Mouse (Mus musculus): ENCODE data around the gene Rad51b. TPM values are rescaled to one million over a fixed set of nuclear protein-coding genes. Genes with fewer than 3 reads are reported as not detected.
A peak's percentile ranks its signal among the peaks of the same experiment; 100 is the strongest.

The Rad51b gene
- polyA plus RNA-seq (2014; fragmentation: Nextera tagmentation; extraction: Ambion mirVana): 4.9 and 6.5 TPM in 2 replicates

DNA sequence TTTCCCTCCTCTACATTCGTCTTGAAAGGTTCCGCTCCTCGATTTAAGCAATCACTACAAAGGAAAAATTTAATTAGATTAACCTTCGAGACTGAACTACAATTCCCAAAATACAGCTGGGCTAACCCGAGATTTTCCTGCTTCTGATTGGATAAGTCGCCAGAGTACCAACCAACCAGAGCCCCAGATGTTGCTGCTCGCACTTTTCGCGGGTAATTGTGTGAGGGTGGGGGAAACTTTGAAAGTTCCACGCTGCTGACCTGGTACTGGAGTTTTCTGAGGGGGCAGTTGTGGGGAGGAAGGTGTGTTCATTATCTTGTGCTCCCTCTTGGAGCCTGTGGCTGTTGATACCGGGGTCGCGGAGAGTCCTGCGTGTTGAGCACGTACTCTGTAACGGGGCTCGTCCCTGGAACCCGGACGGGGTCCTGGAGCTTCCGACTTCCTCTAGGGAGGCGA is at the start of gene Rad51b:
Gene Rad51b (plus strand): TSS at position 162 of the 456 bp plus-strand sequence.
- Histone ChIP-seq H3K27me3 (ENCODE audit: control insufficient read depth, insufficient read depth, low read length) (no peaks in the 10 kb centered on the region), H3K36me3 (ENCODE audit: control insufficient read depth, insufficient read depth, low read length) (no peaks in the 10 kb centered on the region), H3K9ac (ENCODE audit: low read depth, low read length) (peak within 1 kb of the TSS; percentile 65), H3K4me1 (replicated peaks; ENCODE audit: control insufficient read depth, insufficient read depth, low read length) (no peaks in the 10 kb centered on the region), H3K4me3 (ENCODE audit: low read depth, low read length) (peak within 1 kb of the TSS; percentile 64), H3K9me3 (ENCODE audit: control insufficient read depth, low read length) (no peaks in the 10 kb centered on the region), H3K4me2 (replicated peaks; ENCODE audit: low read depth, low read length) (peak within 1 kb of the TSS; percentile 65), H3K27ac (ENCODE audit: low read depth, low read length) (no peak within 1 kb of the TSS)
- ATAC-seq (ENCODE audit: low FRiP score): peak; percentile 81
- WGBS: under 1% methylated on average over 21 of the region's 21 CpGs
- peak; percentile 84 for DNase-seq (ENCODE audit: low spot score)

DNA sequence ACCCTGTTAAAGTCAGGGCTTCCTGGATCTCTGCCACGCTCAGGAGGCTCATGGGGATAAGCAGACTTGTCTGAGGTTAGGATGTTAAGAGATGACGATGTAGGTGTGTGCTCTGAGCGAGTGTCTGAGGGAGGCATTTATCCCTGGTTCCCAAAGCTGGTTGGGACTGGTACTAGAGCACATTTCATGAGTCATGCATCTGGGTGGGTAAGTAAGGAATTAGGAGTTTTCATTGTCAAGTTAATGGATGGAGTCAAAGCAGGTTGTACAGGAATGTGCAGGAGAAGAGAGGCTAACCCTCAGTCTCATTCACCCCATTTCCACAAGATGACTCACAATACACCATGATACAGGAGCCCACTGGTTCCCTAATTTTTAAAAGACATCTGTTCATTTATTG is 49.0 kb upstream of the Rad51b start:
- H3K9me3 ChIP-seq (ENCODE audit: control insufficient read depth, low read length): no peaks in the 10 kb centered on the region
- H3K9ac ChIP-seq (ENCODE audit: low read depth, low read length): no peak overlapping the region
- 93% methylated on average over 3 of the region's 3 CpGs for WGBS
- no peaks in the 10 kb centered on the region for H3K27me3 ChIP-seq (ENCODE audit: control insufficient read depth, insufficient read depth, low read length)
- no peak overlapping the region for H3K27ac ChIP-seq (ENCODE audit: low read depth, low read length)
- H3K4me3 ChIP-seq (ENCODE audit: low read depth, low read length): no peak overlapping the region
- H3K4me1 ChIP-seq (replicated peaks; ENCODE audit: control insufficient read depth, insufficient read depth, low read length): no peaks in the 10 kb centered on the region
- H3K36me3 ChIP-seq (ENCODE audit: control insufficient read depth, insufficient read depth, low read length): peaks cover 12% of the 10 kb centered on the region; the same call in 1 of the 2 replicates
- no peak overlapping the region for H3K4me2 ChIP-seq (replicated peaks; ENCODE audit: low read depth, low read length)
- DNase-seq (ENCODE audit: low spot score) (no peak), ATAC-seq (ENCODE audit: low FRiP score) (no peak)

DNA sequence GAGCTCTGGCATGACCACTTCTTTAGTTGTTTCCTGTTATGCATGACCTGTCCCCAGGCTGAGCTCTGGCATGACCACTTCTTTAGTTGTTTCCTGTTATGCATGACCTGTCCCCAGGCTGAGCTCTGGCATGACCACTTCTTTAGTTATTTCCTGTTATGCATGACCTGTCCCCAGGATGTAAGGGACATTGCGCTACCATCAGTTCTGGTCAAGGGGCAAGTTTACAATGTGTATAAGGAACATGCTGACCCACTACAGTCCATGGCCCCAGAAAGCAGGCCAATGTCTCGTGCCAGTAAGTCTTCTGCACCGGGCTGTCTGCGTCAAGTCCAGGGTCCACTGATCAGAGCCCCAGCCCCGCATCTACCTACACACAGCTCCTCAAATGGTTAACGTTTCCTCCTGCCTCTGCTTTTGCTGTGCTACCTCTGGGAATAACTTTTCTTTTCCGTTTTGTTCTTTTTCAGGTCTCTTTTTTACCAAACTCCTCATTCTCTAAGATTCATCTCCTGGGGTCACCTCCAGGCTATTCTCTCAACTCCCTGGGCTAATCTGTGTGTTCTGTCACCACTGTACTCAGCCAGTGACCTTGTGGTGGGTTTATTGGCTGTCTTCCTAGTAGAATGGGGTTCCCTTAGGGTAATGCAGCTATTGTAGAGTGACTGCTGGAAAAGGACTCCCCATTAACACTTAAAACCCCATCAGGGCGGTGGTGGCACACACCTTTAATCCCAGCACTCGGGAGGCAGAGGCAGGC is 43.6 kb upstream of the Rad51b start:
- H3K9ac ChIP-seq (ENCODE audit: low read depth, low read length): no peak overlapping the region
- no peaks in the 10 kb centered on the region for H3K4me1 ChIP-seq (replicated peaks; ENCODE audit: control insufficient read depth, insufficient read depth, low read length)
- WGBS: 89% methylated on average over 9 of the region's 9 CpGs
- ATAC-seq (ENCODE audit: low FRiP score) (no peak), DNase-seq (ENCODE audit: low spot score) (no peak)
- H3K27me3 ChIP-seq (ENCODE audit: control insufficient read depth, insufficient read depth, low read length): no peaks in the 10 kb centered on the region
- H3K4me3 ChIP-seq (ENCODE audit: low read depth, low read length): no peak overlapping the region
- H3K4me2 ChIP-seq (replicated peaks; ENCODE audit: low read depth, low read length): no peak overlapping the region
- no peaks in the 10 kb centered on the region for H3K9me3 ChIP-seq (ENCODE audit: control insufficient read depth, low read length)
- 0 out of 2 replicates have a peak, but pooled peaks cover 6% of the 10 kb centered on the region for H3K36me3 ChIP-seq (ENCODE audit: control insufficient read depth, insufficient read depth, low read length)
- H3K27ac ChIP-seq (ENCODE audit: low read depth, low read length): no peak overlapping the region

DNA sequence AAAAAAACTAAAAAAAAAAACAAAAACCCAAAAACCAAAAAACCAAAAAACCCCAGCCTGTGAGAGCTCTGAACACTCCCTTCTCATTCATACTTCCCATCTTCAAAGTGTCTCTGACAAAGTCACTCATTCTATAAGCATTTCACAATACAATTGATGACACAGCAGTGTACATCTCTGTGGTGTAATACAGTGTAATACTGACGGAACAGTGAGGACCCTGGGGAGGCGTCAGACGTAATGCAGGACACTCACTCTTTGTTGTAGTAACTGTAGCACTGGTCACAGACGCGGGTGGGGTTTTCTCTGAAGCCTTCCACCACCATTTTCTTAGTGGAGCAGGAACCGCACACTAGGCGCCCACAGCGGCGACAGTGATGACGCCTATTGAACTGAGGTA is 42.1 kb upstream of the Rad51b start:
- Histone ChIP-seq H3K9me3 (ENCODE audit: control insufficient read depth, low read length) (no peaks in the 10 kb centered on the region), H3K27me3 (ENCODE audit: control insufficient read depth, insufficient read depth, low read length) (no peaks in the 10 kb centered on the region), H3K36me3 (ENCODE audit: control insufficient read depth, insufficient read depth, low read length) (0 out of 2 replicates have a peak, but pooled peaks cover 4% of the 10 kb centered on the region), H3K4me2 (replicated peaks; ENCODE audit: low read depth, low read length) (no peak overlapping the region), H3K4me1 (replicated peaks; ENCODE audit: control insufficient read depth, insufficient read depth, low read length) (no peaks in the 10 kb centered on the region), H3K4me3 (ENCODE audit: low read depth, low read length) (no peak overlapping the region), H3K9ac (ENCODE audit: low read depth, low read length) (no peak overlapping the region), H3K27ac (ENCODE audit: low read depth, low read length) (no peak overlapping the region)
- DNase-seq (ENCODE audit: low spot score) (no peak), ATAC-seq (ENCODE audit: low FRiP score) (no peak)
- WGBS: 94% methylated on average over 10 of the region's 10 CpGs

DNA sequence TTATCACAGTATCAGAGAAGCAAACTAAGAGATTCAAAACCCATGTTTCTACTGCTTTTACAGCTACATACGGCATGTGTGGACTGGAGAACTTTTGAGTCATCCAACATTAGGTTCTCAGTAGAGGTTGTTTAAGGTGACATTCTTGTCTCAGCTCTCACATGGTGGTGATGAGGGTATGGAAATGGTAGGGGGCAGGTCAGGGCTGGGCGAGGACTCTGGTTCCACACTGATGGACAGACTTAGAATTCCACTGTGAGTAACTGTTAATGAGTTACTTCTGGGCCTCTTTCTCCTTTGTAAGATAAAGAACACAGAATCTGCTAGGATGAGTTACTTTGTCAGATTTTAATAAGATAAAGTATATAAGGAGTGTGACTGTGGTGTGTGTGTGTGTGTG is 36.9 kb upstream of the Rad51b start:
- Histone ChIP-seq H3K4me2 (replicated peaks; ENCODE audit: low read depth, low read length) (no peak overlapping the region), H3K27ac (ENCODE audit: low read depth, low read length) (no peak overlapping the region), H3K9ac (ENCODE audit: low read depth, low read length) (no peak overlapping the region), H3K4me1 (replicated peaks; ENCODE audit: control insufficient read depth, insufficient read depth, low read length) (no peaks in the 10 kb centered on the region), H3K9me3 (ENCODE audit: control insufficient read depth, low read length) (no peaks in the 10 kb centered on the region), H3K27me3 (ENCODE audit: control insufficient read depth, insufficient read depth, low read length) (no peaks in the 10 kb centered on the region), H3K4me3 (ENCODE audit: low read depth, low read length) (no peak overlapping the region), H3K36me3 (ENCODE audit: control insufficient read depth, insufficient read depth, low read length) (0 out of 2 replicates have a peak, but pooled peaks cover 11% of the 10 kb centered on the region)
- no peak for DNase-seq (ENCODE audit: low spot score)
- ATAC-seq (ENCODE audit: low FRiP score): no peak
- WGBS: 86% methylated on average over 2 of the region's 2 CpGs

DNA sequence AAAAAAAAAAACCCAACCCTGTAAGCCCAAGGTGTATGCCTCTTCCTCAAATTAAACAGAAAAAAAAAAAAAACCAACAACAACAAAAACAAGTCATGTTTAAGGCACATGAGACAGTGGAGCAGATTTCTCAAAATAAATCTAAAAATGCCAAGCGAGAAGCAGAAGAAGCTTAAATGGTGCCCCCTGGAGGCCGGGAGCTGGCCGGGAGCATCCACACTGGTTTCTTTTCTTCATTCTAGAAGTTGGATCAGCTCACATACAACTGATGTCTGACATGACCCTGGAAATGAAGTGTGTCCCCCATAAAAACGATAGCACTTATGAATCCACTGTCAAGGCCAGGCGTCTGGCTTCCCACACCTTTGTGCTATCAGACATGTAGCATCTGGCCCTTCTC is 36.0 kb upstream of the Rad51b start:
- Histone ChIP-seq H3K27me3 (ENCODE audit: control insufficient read depth, insufficient read depth, low read length) (no peaks in the 10 kb centered on the region), H3K36me3 (ENCODE audit: control insufficient read depth, insufficient read depth, low read length) (peaks cover 12% of the 10 kb centered on the region; the same call in 1 of the 2 replicates), H3K9ac (ENCODE audit: low read depth, low read length) (no peak overlapping the region), H3K4me3 (ENCODE audit: low read depth, low read length) (no peak overlapping the region), H3K4me1 (replicated peaks; ENCODE audit: control insufficient read depth, insufficient read depth, low read length) (no peaks in the 10 kb centered on the region), H3K9me3 (ENCODE audit: control insufficient read depth, low read length) (no peaks in the 10 kb centered on the region), H3K27ac (ENCODE audit: low read depth, low read length) (no peak overlapping the region), H3K4me2 (replicated peaks; ENCODE audit: low read depth, low read length) (no peak overlapping the region)
- WGBS: 55% methylated on average over 5 of the region's 5 CpGs
- no peak for ATAC-seq (ENCODE audit: low FRiP score)
- peak; percentile 57 for DNase-seq (ENCODE audit: low spot score)

DNA sequence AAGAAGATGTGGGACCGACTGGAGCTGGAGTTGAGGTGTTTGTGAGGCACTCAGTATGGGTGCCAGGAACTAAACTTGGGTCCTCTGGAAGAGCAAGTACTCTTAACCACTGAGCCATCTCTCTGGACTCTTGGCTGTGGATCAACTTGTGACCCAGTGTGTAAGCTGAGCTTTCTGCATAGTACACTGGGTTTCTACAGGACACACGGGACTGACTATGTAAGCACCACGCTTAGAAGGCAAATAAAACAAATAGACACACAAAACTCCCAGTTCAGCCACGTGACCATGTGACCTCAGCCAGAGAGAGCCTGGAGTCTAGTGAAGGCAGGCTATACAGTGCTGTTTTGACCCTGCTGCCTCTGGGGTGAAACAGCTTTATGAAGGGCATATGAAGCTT is 24.5 kb upstream of the Rad51b start:
- no peak overlapping the region for H3K4me3 ChIP-seq (ENCODE audit: low read depth, low read length)
- peaks cover 11% of the 10 kb centered on the region for H3K36me3 ChIP-seq (ENCODE audit: control insufficient read depth, insufficient read depth, low read length)
- no peak for ATAC-seq (ENCODE audit: low FRiP score)
- H3K4me1 ChIP-seq (replicated peaks; ENCODE audit: control insufficient read depth, insufficient read depth, low read length): no peaks in the 10 kb centered on the region
- no peak overlapping the region for H3K27ac ChIP-seq (ENCODE audit: low read depth, low read length)
- no peak overlapping the region for H3K9ac ChIP-seq (ENCODE audit: low read depth, low read length)
- H3K9me3 ChIP-seq (ENCODE audit: control insufficient read depth, low read length): no peaks in the 10 kb centered on the region
- no peak for DNase-seq (ENCODE audit: low spot score)
- H3K4me2 ChIP-seq (replicated peaks; ENCODE audit: low read depth, low read length): no peak overlapping the region
- no peaks in the 10 kb centered on the region for H3K27me3 ChIP-seq (ENCODE audit: control insufficient read depth, insufficient read depth, low read length)
- WGBS: 90% methylated on average over 4 of the region's 4 CpGs

DNA sequence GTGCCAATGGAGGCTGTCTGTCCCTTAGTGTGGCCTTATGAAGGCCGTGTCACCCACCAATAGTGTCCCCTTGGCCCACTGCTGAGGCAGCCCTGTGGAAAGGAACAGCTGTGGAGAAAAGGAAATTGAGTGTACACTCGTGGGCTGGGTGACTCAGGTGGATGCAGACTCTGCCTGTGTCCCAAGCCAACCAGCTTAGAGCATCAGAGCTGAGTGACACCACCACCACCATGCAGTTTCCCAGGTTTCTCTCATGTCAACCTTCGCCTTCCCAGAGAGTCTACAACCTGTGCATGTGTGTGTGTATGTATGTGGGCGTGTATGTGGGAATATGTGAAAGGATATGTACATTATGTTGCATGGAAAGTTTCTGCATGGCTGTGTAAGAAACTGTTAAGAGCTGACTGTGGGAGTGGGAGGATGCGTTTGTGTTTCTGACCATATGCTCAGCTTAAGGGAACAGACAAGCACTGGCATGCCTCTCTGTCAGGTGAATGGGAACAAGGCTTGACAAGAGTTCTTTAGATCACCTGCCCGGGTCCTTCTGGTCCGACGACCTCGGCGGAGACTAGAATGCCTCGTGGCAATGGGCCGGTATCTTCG is 17.5 kb upstream of the Rad51b start:
- peaks cover 10% of the 10 kb centered on the region for H3K36me3 ChIP-seq (ENCODE audit: control insufficient read depth, insufficient read depth, low read length)
- no peak overlapping the region for H3K9ac ChIP-seq (ENCODE audit: low read depth, low read length)
- no peak overlapping the region for H3K4me3 ChIP-seq (ENCODE audit: low read depth, low read length)
- ATAC-seq (ENCODE audit: low FRiP score) (no peak), DNase-seq (ENCODE audit: low spot score) (no peak)
- no peaks in the 10 kb centered on the region for H3K4me1 ChIP-seq (replicated peaks; ENCODE audit: control insufficient read depth, insufficient read depth, low read length)
- H3K4me2 ChIP-seq (replicated peaks; ENCODE audit: low read depth, low read length): no peak overlapping the region
- WGBS: 90% methylated on average over 13 of the region's 13 CpGs
- H3K27me3 ChIP-seq (ENCODE audit: control insufficient read depth, insufficient read depth, low read length): no peaks in the 10 kb centered on the region
- no peak overlapping the region for H3K27ac ChIP-seq (ENCODE audit: low read depth, low read length)
- H3K9me3 ChIP-seq (ENCODE audit: control insufficient read depth, low read length): no peaks in the 10 kb centered on the region

DNA sequence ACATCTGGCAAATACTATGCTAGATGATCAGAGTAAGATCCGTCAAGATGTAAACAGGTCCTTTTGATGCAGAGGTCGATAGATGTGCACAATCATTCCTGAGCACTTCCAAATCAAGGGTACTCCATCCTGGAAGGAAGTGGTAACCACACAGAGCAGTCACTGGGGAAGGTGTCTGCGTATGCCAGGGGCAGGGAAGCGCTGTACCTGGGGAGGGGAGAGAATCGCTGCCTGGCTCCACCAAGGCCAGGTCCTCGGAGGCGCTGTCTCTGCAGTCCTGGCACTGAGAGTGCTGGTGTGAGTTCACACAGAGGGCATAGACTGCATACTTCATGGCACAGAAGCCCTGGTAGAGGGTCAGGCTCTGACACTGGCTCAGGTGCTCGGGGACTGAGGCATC is 14.5 kb upstream of the Rad51b start:
- ATAC-seq (ENCODE audit: low FRiP score) (no peak), DNase-seq (ENCODE audit: low spot score) (no peak)
- WGBS: 90% methylated on average over 8 of the region's 8 CpGs
- Histone ChIP-seq H3K9me3 (ENCODE audit: control insufficient read depth, low read length) (no peaks in the 10 kb centered on the region), H3K36me3 (ENCODE audit: control insufficient read depth, insufficient read depth, low read length) (peaks cover 12% of the 10 kb centered on the region), H3K9ac (ENCODE audit: low read depth, low read length) (no peak overlapping the region), H3K27ac (ENCODE audit: low read depth, low read length) (no peak overlapping the region), H3K27me3 (ENCODE audit: control insufficient read depth, insufficient read depth, low read length) (no peaks in the 10 kb centered on the region), H3K4me3 (ENCODE audit: low read depth, low read length) (no peak overlapping the region), H3K4me1 (replicated peaks; ENCODE audit: control insufficient read depth, insufficient read depth, low read length) (no peaks in the 10 kb centered on the region), H3K4me2 (replicated peaks; ENCODE audit: low read depth, low read length) (no peak overlapping the region)

Measured in hindbrain, embryonic 11.5 days (tissue).